19 mouse cellular contexts compared by ENCODE assay signal in the genomic region with DNA sequence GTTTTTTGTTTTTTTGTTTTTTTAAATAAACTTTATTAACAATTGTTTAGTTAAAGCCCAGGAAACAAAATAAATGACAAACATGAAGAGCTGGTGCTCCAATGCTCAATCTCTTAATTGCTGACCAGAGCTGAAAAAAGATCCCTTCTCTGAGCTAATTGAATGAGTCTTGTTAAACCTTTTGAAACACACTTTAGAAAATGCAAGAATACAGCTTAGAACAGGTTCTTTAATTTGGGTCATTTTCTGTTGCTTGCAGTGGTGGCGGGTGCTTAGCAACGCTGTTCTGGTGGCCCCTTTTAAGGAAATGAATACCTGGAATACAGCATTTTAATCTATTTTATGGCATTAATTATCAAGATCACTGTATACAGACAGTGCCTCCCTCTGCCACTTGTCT.
DNase-seq lines count a peak whose midpoint lies in the region; ATAC-seq and TF ChIP-seq lines count a peak whose summit lies in the region.
"Had no signal": no experiment of that assay in that cellular context is flagged by ENCODE, and none has a peak within 500 bp of the region (broad histone marks: within the 10 kb centered on the region; RNA-seq: fewer than 3 reads in every experiment).

No protein-coding gene starts in this region.

- TF ChIP-seq CTCF in liver, postnatal 0 days (IDR thresholded peaks at IDR 0.05; ENCODE audit: low read depth): no peak

- WGBS in forebrain, embryonic 12.5 days: 12% methylated on average over 2 of the region's 2 CpGs
- WGBS in limb, embryonic 10.5 days: 46% methylated on average over 2 of the region's 2 CpGs
- WGBS in liver, postnatal 0 days (ENCODE audit: insufficient replicate concordance): 67% methylated on average over 2 of the region's 2 CpGs

- no peaks in the 10 kb centered on the region for H3K36me3 ChIP-seq in forebrain, embryonic 12.5 days (replicated peaks)
- peaks cover 19% of the 10 kb centered on the region for H3K36me3 ChIP-seq in limb, embryonic 10.5 days
- H3K36me3 ChIP-seq in liver, postnatal 0 days (replicated peaks; ENCODE audit: insufficient read depth, low read length): no peaks in the 10 kb centered on the region
- H3K36me3 ChIP-seq: liver, embryonic 15.5 days had no signal

- H3K4me3 ChIP-seq in forebrain, embryonic 12.5 days (replicated peaks): no peak overlapping the region
- H3K4me3 ChIP-seq in limb, embryonic 10.5 days: peak overlapping the region; percentile 89
- H3K4me3 ChIP-seq in liver, postnatal 0 days (ENCODE audit: low read depth, low read length): no peak overlapping the region
- H3K4me3 ChIP-seq: liver, embryonic 15.5 days had no signal

- no peak for ATAC-seq in forebrain, embryonic 12.5 days (ENCODE audit: low FRiP score)
- ATAC-seq in liver, postnatal 0 days: no peak

- peak overlapping the region; percentile 27 for H3K4me2 ChIP-seq in forebrain, embryonic 12.5 days
- no peak overlapping the region for H3K4me2 ChIP-seq in liver, postnatal 0 days (ENCODE audit: low read depth, low read length)
- H3K4me2 ChIP-seq: liver, embryonic 15.5 days had no signal

- H3K9ac ChIP-seq in forebrain, embryonic 12.5 days: no peak overlapping the region
- H3K9ac ChIP-seq in liver, postnatal 0 days (replicated peaks): no peak overlapping the region
- H3K9ac ChIP-seq: liver, embryonic 15.5 days had no signal

- no peaks in the 10 kb centered on the region for H3K27me3 ChIP-seq in forebrain, embryonic 12.5 days
- H3K27me3 ChIP-seq in limb, embryonic 10.5 days (ENCODE audit: low read depth, poor library complexity, severe bottlenecking): no peaks in the 10 kb centered on the region
- H3K27me3 ChIP-seq in liver, postnatal 0 days (ENCODE audit: insufficient read depth, low read length): peaks cover 19% of the 10 kb centered on the region

- H3K4me1 ChIP-seq in forebrain, embryonic 12.5 days: peaks cover 28% of the 10 kb centered on the region
- peaks cover 34% of the 10 kb centered on the region for H3K4me1 ChIP-seq in limb, embryonic 10.5 days
- H3K4me1 ChIP-seq in liver, postnatal 0 days (ENCODE audit: insufficient read depth): peaks cover 2% of the 10 kb centered on the region; the same call in 1 of the 2 replicates
- H3K4me1 ChIP-seq: liver, embryonic 15.5 days had no signal

- no peak overlapping the region for H3K27ac ChIP-seq in forebrain, embryonic 12.5 days
- no peak overlapping the region for H3K27ac ChIP-seq in limb, embryonic 10.5 days
- no peak overlapping the region for H3K27ac ChIP-seq in liver, postnatal 0 days (ENCODE audit: low read depth)
- H3K27ac ChIP-seq: liver, embryonic 15.5 days had no signal

- no peaks in the 10 kb centered on the region for H3K9me3 ChIP-seq in forebrain, embryonic 12.5 days
- H3K9me3 ChIP-seq in limb, embryonic 10.5 days (replicated peaks): no peaks in the 10 kb centered on the region
- no peaks in the 10 kb centered on the region for H3K9me3 ChIP-seq in liver, postnatal 0 days (ENCODE audit: low read length)
- H3K9me3 ChIP-seq: liver, embryonic 15.5 days had no signal

- DNase-seq in embryo, embryonic 10.5 days (ENCODE audit: low spot score): peak; percentile 56
- no peak for DNase-seq in embryo, embryonic 11 days
- peak; percentile 52 for DNase-seq in MN1 (ENCODE audit: low spot score)
- DNase-seq in limb, embryonic 10.5 days (ENCODE audit: low spot score): no peak
- DNase-seq in liver, postnatal 0 days: no peak
- DNase-seq in cerebellum, postnatal 36 days: no peak
- DNase-seq in layer of hippocampus, adult 9-10 months (ENCODE audit: low spot score): no peak
- DNase-seq: adrenal gland, postnatal 10 days; cerebellum, adult 8-10 months; gastrocnemius, postnatal 10 days; heart, postnatal 36 days; kidney, adult 18-20 months; kidney, postnatal 4 days; left cerebral cortex, postnatal 4 days; lung, postnatal 36 days; right cerebral cortex, adult 18-20 months; thymus, postnatal 14 days had no signal

- TF ChIP-seq EP300 in liver, postnatal 0 days (IDR thresholded peaks at IDR 0.05; ENCODE audit: low read depth): no peak

Comparison
In these comparisons a context has a peak if more than half of its experiments do, and no peak if none do; other contexts are left out.
1. DNase-seq: peak in embryo, embryonic 10.5 days (single experiment) and MN1 (single experiment); none in embryo, embryonic 11 days (single experiment), limb, embryonic 10.5 days (single experiment), liver, postnatal 0 days (single experiment), cerebellum, postnatal 36 days (0 of 2) and layer of hippocampus, adult 9-10 months (single experiment).